Mouse (Mus musculus): ENCODE results near the gene Acvr2a. TPM values are rescaled to one million over a fixed set of nuclear protein-coding genes. Genes with fewer than 3 reads are reported as not detected.
"Not testable (repeated sequence)": the region's sequence is repeated elsewhere in the genome, so short reads cannot be mapped to it uniquely, and the experiment has no call there.

The Acvr2a gene
- total RNA-seq, 1 experiment from 2014 or later, result 3.6 TPM

- ATAC-seq (ENCODE audit: extremely low read depth, insufficient number of reproducible peaks, low FRiP score, poor library complexity, severe bottlenecking), result no peak
Observed at GRCm38 (mm10) chr2:48846689-48847398, 32.9 kb downstream of the Acvr2a start.

- not testable (repeated sequence) for ATAC-seq (ENCODE audit: extremely low read depth, insufficient number of reproducible peaks, low FRiP score, poor library complexity, severe bottlenecking)
Observed at GRCm38 (mm10) chr2:48865596-48865995, 51.7 kb downstream of the Acvr2a start.

- no peak for ATAC-seq (ENCODE audit: extremely low read depth, insufficient number of reproducible peaks, low FRiP score, poor library complexity, severe bottlenecking)
Observed at GRCm38 (mm10) chr2:48868199-48868913, 54.4 kb downstream of the Acvr2a start.

GRCm38 (mm10) chr2:48885945-48886344 is 72.0 kb downstream of the Acvr2a start:
- 0 out of 2 replicates have a peak, but pooled peaks have one; percentile 44 for ATAC-seq (ENCODE audit: extremely low read depth, insufficient number of reproducible peaks, low FRiP score, poor library complexity, severe bottlenecking)

GRCm38 (mm10) chr2:48895186-48895585 is 81.3 kb downstream of the Acvr2a start:
- no peak for ATAC-seq (ENCODE audit: extremely low read depth, insufficient number of reproducible peaks, low FRiP score, poor library complexity, severe bottlenecking)

GRCm38 (mm10) chr2:48908866-48909265 is 95.0 kb downstream of the Acvr2a start:
- no peak for ATAC-seq (ENCODE audit: extremely low read depth, insufficient number of reproducible peaks, low FRiP score, poor library complexity, severe bottlenecking)

- no peak for ATAC-seq (ENCODE audit: extremely low read depth, insufficient number of reproducible peaks, low FRiP score, poor library complexity, severe bottlenecking)
Observed at GRCm38 (mm10) chr2:48914185-48914584, 100.3 kb downstream of the Acvr2a start.

- ATAC-seq (ENCODE audit: extremely low read depth, insufficient number of reproducible peaks, low FRiP score, poor library complexity, severe bottlenecking), result no peak
Observed at GRCm38 (mm10) chr2:48915832-48916231, 101.9 kb downstream of the Acvr2a start.

GRCm38 (mm10) chr2:48935058-48935457 is 121.1 kb downstream of the Acvr2a start:
- no peak for ATAC-seq (ENCODE audit: extremely low read depth, insufficient number of reproducible peaks, low FRiP score, poor library complexity, severe bottlenecking)

GRCm38 (mm10) chr2:48947761-48948160 is 133.9 kb downstream of the Acvr2a start:
- no peak for ATAC-seq (ENCODE audit: extremely low read depth, insufficient number of reproducible peaks, low FRiP score, poor library complexity, severe bottlenecking)

- ATAC-seq (ENCODE audit: extremely low read depth, insufficient number of reproducible peaks, low FRiP score, poor library complexity, severe bottlenecking), result peak; percentile 95
Observed at GRCm38 (mm10) chr2:48948841-48949584, 135.1 kb downstream of the Acvr2a start, which contains the start of gene Mbd5. Gene Mbd5, plus strand, starts transcription at chr2:48949508.

GRCm38 (mm10) chr2:48949743-48950251 is 135.9 kb downstream of the Acvr2a start:
- ATAC-seq (ENCODE audit: extremely low read depth, insufficient number of reproducible peaks, low FRiP score, poor library complexity, severe bottlenecking), result peak; percentile 4; the same call in 1 of the 2 replicates

- no peak for ATAC-seq (ENCODE audit: extremely low read depth, insufficient number of reproducible peaks, low FRiP score, poor library complexity, severe bottlenecking)
Observed at GRCm38 (mm10) chr2:48950252-48950315, 136.2 kb downstream of the Acvr2a start, which contains the start of gene Orc4. Gene Orc4, minus strand, starts transcription at chr2:48950277.

- ATAC-seq (ENCODE audit: extremely low read depth, insufficient number of reproducible peaks, low FRiP score, poor library complexity, severe bottlenecking), result no peak
Observed at GRCm38 (mm10) chr2:48950316-48950880, 136.5 kb downstream of the Acvr2a start.

Other genes with a start within 250 kb of the Acvr2a start
- 43.6 and 51.8 TPM in 2 replicates for gene Mbd5, start 135.4 kb downstream of the Acvr2a start, total RNA-seq (2017)
- 90.7 and 155 TPM in 2 replicates for gene Orc4, start 136.2 kb downstream of the Acvr2a start, total RNA-seq (2017)

Measured in neutrophil, adult 5-6 weeks (primary cell).